Mouse (Mus musculus): ENCODE data around the gene Acad11.

Acad11 gene

DNA sequence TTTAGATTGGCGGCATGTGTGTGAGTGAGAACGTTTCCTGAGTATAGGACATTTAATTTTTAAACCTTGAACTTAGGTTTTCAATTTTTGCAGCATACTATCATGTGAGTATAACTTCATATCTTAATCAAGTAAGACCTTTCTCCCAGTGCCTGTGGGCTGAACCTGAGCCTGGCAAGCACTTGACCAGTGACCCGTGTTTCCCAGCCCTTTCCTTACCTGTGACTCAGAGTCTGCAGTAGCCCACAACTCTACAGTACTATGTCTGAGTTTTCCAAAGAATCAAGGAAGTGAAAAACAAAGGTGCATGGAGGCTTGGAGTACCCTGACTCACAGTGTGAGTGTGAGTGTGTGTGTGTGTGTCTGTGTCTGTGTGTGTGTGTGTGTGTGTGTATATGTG, 16.9 kb downstream of the Acad11 start:
- in situ Hi-C loops (cut with MseI, MboI) = no loop called here

DNA sequence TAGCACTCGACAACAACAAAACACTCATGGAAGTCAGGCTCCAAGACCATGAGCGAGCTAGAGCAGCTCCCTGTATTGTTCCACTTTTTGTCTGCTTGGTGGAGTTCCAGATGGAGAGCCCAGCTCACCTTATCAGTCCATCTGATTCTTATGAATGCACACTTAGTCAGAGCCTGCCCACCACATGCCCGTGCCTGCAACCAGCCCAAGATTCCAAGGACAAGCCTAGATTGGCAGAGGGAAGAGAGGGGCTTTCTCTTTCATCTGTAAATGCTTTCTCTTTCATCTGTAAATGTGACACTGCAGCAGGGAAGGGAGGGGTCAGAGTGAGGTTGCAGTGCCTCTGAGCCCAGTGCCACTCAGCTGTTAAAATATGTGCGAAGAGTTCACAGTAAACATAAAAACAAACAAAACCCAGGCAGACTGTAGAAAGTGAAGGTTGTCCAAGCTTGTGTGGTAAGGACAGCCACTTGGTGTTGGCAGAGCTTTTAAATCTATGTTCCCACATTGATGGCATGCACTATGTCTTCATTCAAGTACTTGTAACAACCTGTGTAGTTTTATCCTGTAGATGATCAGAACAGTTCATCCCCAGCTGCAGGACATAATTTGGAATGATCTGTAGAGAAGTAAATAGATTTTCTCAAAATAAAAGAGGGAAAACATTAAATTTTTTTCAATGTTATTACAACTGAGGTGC, 22.7 kb downstream of the Acad11 start:
- in situ Hi-C loops (cut with MseI, MboI) = no loop called here

DNA sequence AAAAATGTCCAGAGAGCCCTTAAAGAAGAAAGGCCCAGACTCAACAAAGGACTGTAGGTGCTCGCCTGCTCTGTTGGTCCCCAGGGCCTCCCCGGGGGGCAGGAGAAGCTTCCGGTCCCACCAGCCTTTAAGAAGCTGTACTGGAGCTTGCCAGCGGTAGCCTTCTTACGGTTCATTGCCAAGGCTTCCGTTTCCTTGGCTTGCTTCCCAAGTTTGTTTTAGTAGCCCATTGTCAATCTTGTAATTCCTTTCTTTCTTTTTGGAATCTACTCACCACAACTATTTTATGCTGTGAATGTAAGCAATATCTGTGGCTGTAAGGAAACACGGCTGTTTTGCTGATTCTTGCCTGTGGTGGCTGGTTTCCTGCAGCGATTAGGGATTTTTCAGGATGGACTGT, 25.4 kb downstream of the Acad11 start:
- in situ Hi-C loops (cut with MseI, MboI) = no loop called here

DNA sequence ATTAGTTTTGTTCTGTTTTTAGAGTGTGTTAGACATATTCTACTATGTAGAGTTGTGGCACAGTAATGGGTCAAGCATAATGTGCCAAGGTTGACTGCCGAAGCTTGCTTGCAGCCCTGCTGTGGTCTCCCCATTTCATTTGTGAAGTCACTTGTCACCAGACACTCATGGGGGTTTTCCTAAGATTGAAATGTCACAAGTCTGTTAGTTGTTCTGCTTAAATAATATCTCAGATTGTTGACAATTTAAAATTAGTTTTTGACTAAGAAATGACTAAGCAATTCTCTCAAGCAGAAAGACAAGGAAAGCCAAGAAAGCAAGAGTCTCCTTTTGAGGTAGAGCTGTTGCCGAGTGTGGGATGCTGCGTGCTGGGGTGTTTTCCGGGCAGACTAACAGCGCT, 29.8 kb downstream of the Acad11 start:
- in situ Hi-C loops (cut with MseI, MboI) = no loop called here

DNA sequence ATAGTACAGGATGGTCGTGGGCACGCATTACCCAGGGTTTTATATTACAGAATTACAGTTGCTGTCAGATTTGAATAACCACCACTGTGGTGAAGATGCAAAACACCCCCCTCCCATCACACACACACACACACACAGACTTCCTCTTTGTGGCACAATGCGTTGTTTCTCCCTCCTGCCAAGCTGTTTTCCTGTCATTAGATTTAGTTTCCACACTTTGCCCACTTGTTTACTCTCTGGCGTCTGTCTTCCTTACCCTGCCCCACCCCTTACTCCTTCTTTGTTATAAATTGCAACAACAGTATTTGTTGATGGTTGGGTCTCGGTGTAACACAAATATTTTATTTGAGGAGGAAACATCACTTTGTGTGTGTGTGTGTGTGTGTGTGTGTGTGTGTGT, 35.1 kb downstream of the Acad11 start:
- in situ Hi-C loops (cut with MseI, MboI) = no loop called here

DNA sequence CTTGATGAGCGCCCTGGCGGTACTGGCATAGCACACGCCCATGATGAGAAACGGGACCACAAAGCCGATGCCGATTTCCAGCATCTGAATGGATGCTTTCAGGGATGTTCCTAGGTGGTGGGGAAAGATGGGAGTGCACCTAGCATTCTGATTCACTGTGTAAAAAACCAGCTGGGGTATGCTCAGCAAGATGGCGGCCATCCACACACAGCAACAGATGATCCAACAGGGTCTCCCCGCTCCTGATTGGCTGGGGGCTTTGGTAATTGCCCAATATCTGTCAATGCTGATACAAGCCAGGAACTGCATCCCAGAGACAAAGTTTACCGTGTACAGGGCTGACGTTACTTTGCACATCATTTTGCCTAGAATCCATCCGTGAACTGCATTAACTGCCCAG, 35.9 kb downstream of the Acad11 start:
- in situ Hi-C loops (cut with MseI, MboI) = no loop called here

DNA sequence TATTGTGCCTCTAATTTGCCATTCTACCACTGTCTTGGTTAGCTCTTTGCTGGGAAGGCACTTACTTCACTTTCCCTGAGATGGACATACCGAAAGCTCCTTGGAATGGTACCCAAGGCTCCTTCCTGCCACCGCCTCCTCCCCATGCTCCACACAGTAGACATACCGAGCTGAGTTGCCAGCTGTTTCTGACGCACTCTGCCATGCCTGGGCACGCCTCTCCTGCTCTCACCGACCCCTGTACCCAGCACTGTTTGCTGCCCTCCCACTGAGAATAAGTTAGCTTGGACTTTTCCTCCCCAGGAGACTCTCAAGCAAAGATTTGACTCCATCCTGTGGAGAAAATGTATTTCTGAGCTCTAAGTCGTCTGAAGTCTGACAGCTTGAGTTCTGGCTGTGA, 37.6 kb downstream of the Acad11 start:
- in situ Hi-C loops (cut with MseI, MboI) = no loop called here

DNA sequence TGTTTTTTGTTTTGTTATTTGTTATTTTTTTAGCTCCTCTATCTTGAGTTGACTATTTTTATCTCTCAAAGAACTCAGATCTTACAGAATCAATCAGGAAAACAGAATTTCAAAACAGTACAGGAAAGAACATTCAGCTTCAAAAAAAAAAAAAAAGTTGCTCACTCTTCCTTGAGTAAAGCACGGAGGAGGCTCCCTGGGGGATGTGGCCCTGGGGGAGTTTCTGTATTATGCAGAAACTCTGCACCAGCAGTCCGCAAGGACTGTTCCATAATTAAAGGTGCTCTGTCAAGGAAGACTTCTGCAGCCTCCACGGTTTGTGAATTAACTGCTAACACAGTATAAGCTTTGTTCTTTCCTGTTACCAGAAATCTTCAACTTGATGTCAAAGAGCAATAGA, 38.3 kb downstream of the Acad11 start:
- in situ Hi-C loops (cut with MseI, MboI) = no loop called here

DNA sequence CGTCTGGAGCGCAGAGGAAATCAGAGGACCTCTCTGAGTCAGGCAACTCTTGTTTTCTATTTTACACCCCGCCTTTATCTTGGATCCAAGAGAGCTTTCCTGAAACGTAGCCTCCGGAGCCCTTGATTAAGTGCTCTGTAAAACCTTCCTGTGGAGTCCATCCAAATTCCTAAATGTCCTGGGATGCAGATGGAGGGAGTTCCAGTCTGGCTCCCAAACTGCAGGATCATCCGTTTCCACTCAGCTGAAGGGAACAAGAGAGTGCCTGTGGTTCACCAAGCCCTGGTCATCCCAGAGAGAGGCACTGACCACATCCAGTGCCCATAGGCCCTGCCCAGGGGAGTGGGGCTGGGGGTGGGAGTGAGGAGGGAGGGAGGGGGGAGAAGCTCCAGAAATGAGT, 39.1 kb downstream of the Acad11 start:
- in situ Hi-C loops (cut with MseI, MboI) = no loop called here

DNA sequence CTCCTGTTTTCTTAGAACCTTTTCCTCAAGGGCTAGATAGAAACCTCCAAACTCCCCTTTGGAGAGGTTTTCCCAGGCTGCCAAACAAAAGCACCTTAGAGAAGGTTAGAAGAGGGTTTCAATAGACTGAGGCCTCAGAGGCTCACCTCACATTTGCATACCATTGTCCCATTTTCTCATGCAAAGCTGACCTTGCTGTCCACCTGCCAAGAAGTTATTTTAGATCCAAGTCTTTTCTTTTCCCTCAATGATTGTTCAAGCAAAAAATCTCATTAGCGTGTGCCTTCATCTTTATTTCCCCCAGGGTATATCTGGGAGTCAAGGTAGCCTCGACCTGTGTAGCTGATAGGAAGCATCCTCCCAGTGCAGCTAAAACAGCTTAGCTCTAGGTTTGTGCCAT, 39.7 kb downstream of the Acad11 start:
- in situ Hi-C loops (cut with MseI, MboI) = no loop called here

DNA sequence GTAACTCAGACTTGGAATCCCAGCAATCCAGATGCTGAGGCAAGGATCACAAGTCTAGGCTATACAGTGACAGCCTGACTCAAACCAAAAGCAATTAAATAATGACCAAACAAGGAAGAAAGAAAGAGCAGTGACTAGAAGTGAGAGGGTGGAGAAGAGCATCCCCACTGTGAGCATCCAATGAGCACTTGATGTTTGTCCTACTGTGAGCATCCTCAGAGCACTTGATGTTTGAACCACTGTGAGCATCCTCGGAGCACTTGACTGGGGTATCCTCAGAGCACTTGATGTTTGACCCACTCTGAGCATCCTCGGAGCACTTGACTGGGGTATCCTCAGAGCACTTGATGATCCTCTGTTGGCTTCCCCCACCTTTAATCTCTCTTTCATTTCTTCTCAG, 41.8 kb downstream of the Acad11 start:
- in situ Hi-C loops (cut with MseI, MboI) = no loop called here

DNA sequence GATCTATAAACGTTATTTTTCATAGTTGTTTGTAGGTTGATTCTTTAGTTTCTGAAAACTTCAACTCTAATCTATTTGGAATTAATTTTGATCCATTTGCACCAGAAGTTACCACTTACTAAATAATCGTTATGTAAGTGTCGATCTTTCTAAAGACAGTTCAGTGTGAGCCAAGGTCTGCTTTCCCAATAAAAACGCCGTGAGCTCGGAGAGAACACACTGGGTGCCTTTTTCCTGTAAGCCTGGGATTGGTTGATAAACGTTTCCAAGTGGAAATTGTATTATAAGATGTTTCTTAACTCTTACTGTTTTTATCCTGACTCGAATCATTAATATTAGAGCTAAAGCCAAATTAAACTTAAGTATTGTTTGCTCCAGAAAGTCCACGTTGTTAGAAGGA, 43.8 kb downstream of the Acad11 start:
- in situ Hi-C loops (cut with MseI, MboI) = no loop called here

DNA sequence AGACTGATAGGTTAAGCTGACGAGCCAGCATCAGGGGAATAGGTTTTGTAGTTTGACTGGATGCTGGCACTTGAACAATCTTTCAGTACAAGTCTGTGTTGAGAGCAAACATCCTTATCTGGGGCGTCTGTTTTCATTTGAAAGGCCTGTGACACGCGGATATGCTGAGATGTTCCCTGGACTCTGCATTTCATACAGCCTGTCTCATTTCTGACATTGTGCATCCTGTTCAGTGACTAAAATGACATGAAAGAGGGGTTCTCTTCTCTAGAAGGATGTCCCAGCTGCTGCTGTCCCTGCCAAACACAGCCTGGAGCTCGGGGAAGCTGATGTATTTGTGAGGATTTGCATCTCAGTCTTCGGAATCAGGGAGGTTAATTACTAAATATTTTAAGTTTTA, 44.3 kb downstream of the Acad11 start:
- in situ Hi-C loops (cut with MseI, MboI) = no loop called here

DNA sequence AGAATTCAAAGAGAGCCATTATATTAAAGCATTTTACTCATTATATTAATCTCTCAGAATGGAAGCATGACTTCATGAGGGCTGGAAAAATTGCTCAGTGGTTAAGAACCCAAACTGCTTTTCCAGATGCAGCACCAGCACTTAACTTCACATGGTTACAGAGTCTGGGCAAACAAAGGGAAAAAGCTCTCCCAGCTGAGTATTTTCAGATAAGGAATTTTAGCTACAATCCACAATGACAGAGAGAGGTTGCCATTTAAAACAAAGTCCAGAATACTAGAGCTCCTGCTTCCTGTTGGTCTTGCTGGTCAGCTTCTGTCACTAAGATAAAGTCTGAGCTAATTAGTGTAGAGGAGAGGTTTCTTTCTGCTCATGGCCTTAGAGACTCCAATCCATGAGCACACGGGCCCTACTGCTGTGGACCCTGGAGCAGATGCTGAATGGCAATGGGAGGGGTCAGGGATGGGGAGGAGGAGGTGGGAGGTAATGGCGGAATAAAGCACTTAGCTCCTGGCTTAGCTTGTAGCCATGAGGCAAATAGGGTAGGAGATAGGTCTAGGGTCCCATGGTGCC, 45.5 kb downstream of the Acad11 start:
- in situ Hi-C loops (cut with MseI, MboI) = no loop called here

DNA sequence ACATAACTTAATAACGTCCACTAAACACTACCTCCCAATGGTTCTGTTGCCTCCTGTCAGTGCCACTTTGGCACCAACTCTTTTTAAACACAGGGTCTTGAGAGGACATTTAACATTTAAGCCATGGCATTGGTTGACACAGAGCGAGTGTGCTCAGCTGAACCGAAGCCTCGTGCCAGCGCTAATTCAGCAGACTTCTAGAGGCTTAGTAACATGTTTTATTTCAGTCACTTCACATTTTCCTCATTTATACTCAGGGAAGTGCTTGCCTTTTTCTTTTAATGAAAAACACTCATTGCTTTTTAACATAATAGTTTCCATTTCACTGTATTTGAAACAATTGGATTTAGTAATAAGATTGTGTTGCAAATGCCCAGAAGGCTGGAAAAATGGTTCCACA, 46.0 kb downstream of the Acad11 start:
- in situ Hi-C loops (cut with MseI, MboI) = no loop called here

DNA sequence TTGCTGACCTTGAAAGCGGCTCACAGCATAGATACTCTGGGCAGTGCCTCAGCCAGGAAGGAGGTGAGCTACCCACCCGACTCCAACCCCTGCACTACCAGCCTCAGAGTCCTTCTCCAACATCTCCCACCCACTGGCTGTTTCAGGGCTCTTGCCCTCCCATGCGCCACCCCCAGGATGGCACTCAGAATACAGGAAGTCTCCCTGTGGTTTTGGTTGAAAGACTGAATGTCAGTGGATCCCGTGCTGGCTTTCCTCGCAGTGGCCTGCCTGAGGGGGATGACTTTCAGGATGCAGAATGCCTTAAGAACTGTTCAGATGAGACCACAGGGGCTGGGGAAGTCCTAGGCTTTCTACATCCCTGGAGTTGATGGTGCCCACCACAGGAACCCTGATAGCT, 59.9 kb downstream of the Acad11 start:
- in situ Hi-C loops (cut with MseI, MboI) = no loop called here

DNA sequence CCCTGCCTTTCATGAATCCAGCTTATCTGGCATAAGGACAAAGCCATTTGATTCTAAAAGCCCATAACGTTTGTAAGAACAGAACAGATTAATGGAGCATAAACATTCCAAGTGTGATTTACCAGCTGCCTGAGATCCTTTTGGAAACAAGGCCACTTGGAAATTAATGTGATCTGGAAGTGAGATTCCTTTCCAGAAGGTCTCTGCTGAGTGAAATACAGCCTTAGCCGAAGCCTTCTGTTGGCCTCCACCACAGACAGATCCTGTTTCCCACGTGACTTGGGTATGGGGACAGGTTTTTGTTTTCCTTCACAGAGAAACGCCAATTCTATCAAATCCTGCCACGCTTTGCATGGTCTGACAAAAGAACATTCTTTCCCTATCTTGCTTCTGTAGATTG, 60.4 kb downstream of the Acad11 start:
- in situ Hi-C loops (cut with MseI, MboI) = no loop called here

DNA sequence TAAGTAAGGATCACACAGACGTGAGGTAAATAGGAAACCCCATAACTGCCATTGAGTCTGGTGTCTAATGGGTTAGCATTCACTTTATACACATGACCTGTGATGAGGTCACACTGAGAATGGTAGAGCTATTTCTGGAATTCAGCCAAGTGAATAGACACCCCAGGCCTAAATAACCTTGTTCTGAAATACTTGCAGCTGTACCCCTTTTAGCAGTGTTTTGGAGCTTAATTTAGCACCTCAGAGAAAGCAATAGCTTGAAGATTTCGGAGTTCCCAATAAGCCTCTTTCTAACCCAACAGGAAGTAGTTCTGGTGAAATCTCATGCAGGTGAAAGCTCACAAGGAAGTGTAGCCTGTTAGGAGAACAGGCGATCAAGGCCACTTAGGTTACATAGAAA, 63.7 kb downstream of the Acad11 start, which contains the start of gene Ackr4:
Ackr4 (minus strand) TSS at position 101 of the 400 bp plus-strand sequence.
- in situ Hi-C loops (cut with MseI, MboI) = no loop called here

DNA sequence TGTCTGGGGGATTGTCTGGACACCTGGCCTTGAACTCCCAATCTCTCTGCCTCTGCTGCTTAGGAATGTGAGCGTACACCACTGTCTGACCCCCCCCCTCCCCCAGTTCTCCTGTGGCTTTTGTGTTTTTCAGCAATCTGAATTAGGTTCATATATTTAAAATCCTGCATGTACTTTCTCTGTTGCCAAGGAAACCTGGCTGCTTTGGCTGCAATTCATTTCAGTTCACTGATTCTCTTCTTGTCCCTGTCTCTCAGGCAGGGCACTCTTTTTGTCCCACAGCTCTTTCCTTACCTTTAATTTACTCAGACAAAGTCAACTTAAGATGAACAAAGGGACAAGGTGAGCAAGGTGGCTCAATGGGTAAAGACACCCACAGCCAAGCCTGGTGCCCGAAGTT, 64.9 kb downstream of the Acad11 start:
- in situ Hi-C loops (cut with MseI, MboI) = no loop called here

DNA sequence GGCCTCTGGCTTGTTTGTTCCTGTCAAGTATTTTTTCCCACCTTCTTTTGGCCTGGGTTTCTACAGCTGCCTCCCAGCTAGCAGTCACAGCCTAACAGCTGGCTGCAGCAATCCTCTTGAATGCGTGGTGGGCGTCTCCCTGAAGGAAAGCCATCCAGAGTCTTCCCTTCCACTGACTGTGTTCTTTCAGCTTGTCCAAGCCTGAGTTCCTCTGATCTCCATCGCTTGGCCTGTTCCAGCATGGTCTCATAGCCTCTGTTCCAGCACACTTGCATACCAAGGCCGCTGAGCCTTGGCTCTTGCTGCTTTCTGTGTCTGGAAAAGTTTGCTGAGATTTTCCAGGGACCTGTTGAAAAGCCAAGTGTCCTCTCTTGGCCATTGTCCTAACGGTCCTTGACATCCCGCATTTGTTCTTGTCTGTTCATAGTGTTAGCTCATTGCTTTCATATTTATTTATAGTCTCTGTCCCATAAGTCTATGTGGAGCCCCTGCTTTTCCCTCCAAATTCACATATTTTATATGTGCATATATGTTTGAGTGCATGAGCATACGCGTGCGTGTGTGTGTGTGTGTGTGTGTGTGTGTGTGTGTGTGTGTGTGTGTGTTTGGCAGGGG, 67.1 kb downstream of the Acad11 start:
- in situ Hi-C loops (cut with MseI, MboI) = no loop called here

DNA sequence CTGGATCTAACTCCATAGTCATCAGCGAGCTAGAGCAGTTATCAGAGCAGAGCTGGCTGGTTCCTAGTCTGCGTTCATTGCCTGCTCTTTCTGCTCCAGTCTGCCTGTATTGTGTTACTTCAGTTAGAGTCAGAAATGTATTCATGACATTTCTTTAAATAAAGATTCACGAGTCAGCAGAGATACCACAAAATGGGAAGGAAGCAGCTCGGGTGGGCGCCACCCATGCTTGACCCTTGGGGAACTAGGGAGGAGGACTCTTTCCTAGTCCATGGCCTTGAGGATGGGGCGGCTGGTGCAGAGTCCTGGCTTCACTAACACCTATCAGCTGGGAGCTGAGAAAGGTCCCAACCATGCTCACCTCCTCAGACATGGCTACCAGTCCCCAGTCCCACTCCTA, 77.2 kb downstream of the Acad11 start:
- in situ Hi-C loops (cut with MseI, MboI) = no loop called here

DNA sequence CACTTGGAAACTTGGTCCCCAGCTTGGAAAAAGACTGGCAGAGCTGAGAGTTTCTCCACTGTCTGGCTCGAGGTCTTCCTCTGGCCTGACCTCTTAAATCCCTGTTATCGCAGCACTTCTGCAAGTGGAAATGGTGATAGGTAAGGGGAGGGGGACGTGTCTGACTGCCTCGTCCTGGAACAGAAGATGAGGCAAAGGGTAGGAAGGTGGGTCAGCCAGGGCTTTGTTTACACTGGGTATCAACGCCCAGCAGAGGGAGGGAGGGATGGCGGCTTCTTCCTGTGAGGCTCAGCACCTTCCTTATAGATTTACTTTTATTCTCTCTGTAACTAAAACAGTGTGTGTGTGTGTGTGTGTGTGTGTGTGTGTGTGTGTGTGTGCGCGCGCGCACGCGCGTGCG, 79.6 kb downstream of the Acad11 start:
- in situ Hi-C loops (cut with MseI, MboI) = no loop called here

DNA sequence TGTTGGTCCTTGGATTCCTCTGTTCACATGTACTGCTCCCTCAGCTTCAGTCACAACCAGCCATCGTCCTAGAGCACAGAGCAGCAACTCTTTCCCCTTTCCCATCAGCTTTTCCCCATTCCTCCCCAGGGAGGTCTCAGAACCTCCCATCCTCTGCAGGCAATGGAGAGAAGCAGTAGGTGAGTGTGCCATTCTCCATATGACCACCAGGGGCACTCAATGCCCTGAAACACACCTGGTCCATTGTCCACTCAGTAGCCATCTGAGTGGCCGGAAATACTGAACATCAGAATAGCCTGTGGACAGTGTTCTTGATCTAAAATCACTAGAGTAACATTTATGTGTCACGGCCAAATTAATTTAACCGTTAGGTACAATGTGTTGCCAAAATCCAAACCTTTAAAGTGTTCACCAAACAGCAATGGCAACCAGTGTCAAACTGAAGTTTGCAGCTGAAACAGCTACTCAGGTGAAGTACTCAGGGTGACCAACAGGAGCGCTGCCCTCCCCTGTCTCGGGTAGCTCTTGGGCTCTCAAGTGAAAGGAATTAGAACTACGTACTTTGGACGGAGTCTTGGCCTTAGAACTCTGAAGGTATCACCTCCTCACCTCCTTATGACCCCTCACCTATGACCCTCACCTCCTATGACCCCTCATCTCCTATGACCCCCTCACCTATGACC, 81.3 kb downstream of the Acad11 start:
- in situ Hi-C loops (cut with MseI, MboI) = no loop called here

Data from mouse trophoblast stem cell (cell line).